Mouse (Mus musculus) small intestine, adult 2 months (tissue): ENCODE data around the gene Mcat.

ENCODE experiments used
- CTCF ChIP-seq: fragments of 200-500 bp; IDR thresholded peaks from 2 replicates; pipeline ENCODE4 v1.5.1; 2012; ENCODE audit warnings: low read depth, mild to moderate bottlenecking, control low read depth, inconsistent platforms, low read length, moderate library complexity, mixed read lengths; ENCODE audit not compliant: insufficient replicate concordance, insufficient read length; ENCODE audit errors: extremely low read depth
- POLR2A ChIP-seq: fragments of 200-500 bp; IDR thresholded peaks from 2 replicates; pipeline ENCODE4 v1.6.1; 2012; ENCODE audit warnings: low read depth, mild to moderate bottlenecking, control low read depth, inconsistent platforms, low read length, moderate library complexity

GRCm38 (mm10) chr15:83569682-83570081 is 6.1 kb upstream of the Mcat start:
- TF ChIP-seq CTCF: no peak
- no peak for TF ChIP-seq POLR2A
